Mouse (Mus musculus) hindbrain, postnatal 0 days (tissue): ENCODE measurements around the gene Actg1. TPM values are rescaled to one million over a fixed set of nuclear protein-coding genes. Genes with fewer than 3 reads are reported as not detected.

Source experiments
- ATAC-seq: fragments of 200-750 bp; cut with Nextera tagmentation; 2 replicates; pipeline ENCODE4 v1.8.0; 2017; ENCODE audit warnings: mild to moderate bottlenecking, moderate TSS enrichment, moderate library complexity
- DNase-seq: peaks from one replicate; pipeline ENCODE4 v3.0.0-alpha.2; 2015; ENCODE audit warnings: low spot score
- H3K27ac ChIP-seq: fragments of 300-500 bp; sonication (generic); 2 replicates; pipeline ENCODE4 v1.5.1; 2014; ENCODE audit warnings: mild to moderate bottlenecking
- H3K27me3 ChIP-seq: fragments of 300-500 bp; sonication (generic); 2 replicates; pipeline ENCODE4 v1.6.1; 2014; ENCODE audit warnings: low read length, mixed read lengths; ENCODE audit not compliant: insufficient read depth
- H3K36me3 ChIP-seq: fragments of 300-500 bp; sonication (generic); 2 replicates; pipeline ENCODE4 v1.6.1; 2014; ENCODE audit warnings: low read length, mixed read lengths; ENCODE audit not compliant: insufficient read depth
- H3K4me1 ChIP-seq: fragments of 300-500 bp; sonication (generic); 2 replicates; pipeline ENCODE4 v1.6.1; 2014; ENCODE audit warnings: antibody characterized with exemption, low read length, mixed read lengths; ENCODE audit not compliant: insufficient read depth
- H3K4me2 ChIP-seq: fragments of 300-500 bp; sonication (generic); 2 replicates; pipeline ENCODE4 v1.6.1; 2014; ENCODE audit warnings: low read depth, mild to moderate bottlenecking, low read length, moderate library complexity, mixed read lengths
- H3K4me3 ChIP-seq: fragments of 300-500 bp; sonication (generic); 2 replicates; pipeline ENCODE4 v1.5.1; 2014; ENCODE audit warnings: low read length
- H3K9ac ChIP-seq: fragments of 300-500 bp; sonication (generic); replicated peaks from 2 replicates; pipeline ENCODE4 v1.6.1; 2014; ENCODE audit warnings: mild to moderate bottlenecking, low read length, moderate library complexity, mixed read lengths
- H3K9me3 ChIP-seq: fragments of 300-500 bp; sonication (generic); 2 replicates; pipeline ENCODE4 v1.6.1; 2016; ENCODE audit warnings: low read length, mixed read lengths
- CTCF ChIP-seq: IDR thresholded peaks from 2 replicates; pipeline ENCODE4 v1.5.1; 2016; ENCODE audit warnings: antibody characterized with exemption, control low read depth, low read depth
- WGBS: fragments of 180-500 bp; shearing (Covaris S2); extraction: QIAGEN DNeasy Blood & Tissue Kit; methylation state at CpG from one replicate; pipeline ENCODE4 v1.1.7; 2014; 5-methylcytosine and 5-hydroxymethylcytosine counted together
- polyA plus RNA-seq: library from polyadenylated mRNA; unstranded; fragments of >200 nt; fragmentation: Nextera tagmentation; extraction: Ambion mirVana; gene quantifications from 2 replicates; pipeline ENCODE4 v1.2.1, GENCODE M21; 2015
- total RNA-seq: library from RNA; depleted of rRNA; stranded (reverse); fragments of >200 nt; gene quantifications from 2 replicates; pipeline ENCODE4 v1.2.3, GENCODE M21; 2014

The Actg1 gene
- total and polyA plus RNA-seq, 2 experiments from 2014 or later, result 2,410 to 3,639 TPM

- DNase-seq (no peak), ATAC-seq (no peak)
- TF ChIP-seq CTCF, result no peak
- Histone ChIP-seq H3K9me3 (no peaks in the 10 kb centered on the region), H3K4me3 (no peak overlapping the region), H3K27ac (no peak overlapping the region), H3K36me3 (no peaks in the 10 kb centered on the region), H3K4me2 (no peak overlapping the region), H3K4me1 (peaks cover 28% of the 10 kb centered on the region), H3K27me3 (no peaks in the 10 kb centered on the region), H3K9ac (no peak overlapping the region)
- WGBS, result 70% methylated on average over 5 of the region's 5 CpGs
Observed at GRCm38 (mm10) chr11:120360755-120361154, 12.4 kb upstream of the Actg1 start.

- Histone ChIP-seq H3K27me3 (no peaks in the 10 kb centered on the region), H3K36me3 (no peaks in the 10 kb centered on the region), H3K27ac (no peak overlapping the region), H3K4me2 (no peak overlapping the region), H3K4me3 (no peak overlapping the region), H3K9me3 (no peaks in the 10 kb centered on the region), H3K4me1 (peaks cover 28% of the 10 kb centered on the region), H3K9ac (no peak overlapping the region)
- WGBS, result 43% methylated on average over 8 of the region's 8 CpGs
- ATAC-seq (no peak), DNase-seq (no peak)
- TF ChIP-seq CTCF, result no peak
Observed at GRCm38 (mm10) chr11:120360062-120360461, 11.7 kb upstream of the Actg1 start.

- TF ChIP-seq CTCF, result no peak
- no peaks in the 10 kb centered on the region for H3K9me3 ChIP-seq
- H3K4me1 ChIP-seq, result peaks cover 28% of the 10 kb centered on the region
- H3K4me2 ChIP-seq, result no peak overlapping the region
- H3K4me3 ChIP-seq, result no peak overlapping the region
- peak; percentile 56 for DNase-seq
- no peaks in the 10 kb centered on the region for H3K36me3 ChIP-seq
- no peak overlapping the region for H3K9ac ChIP-seq
- no peaks in the 10 kb centered on the region for H3K27me3 ChIP-seq
- peak overlapping the region; percentile 76; the same call in 1 of the 2 replicates for H3K27ac ChIP-seq
- WGBS, result 58% methylated on average over 6 of the region's 6 CpGs
- ATAC-seq, result no peak
Observed at GRCm38 (mm10) chr11:120359391-120359790, 11.0 kb upstream of the Actg1 start.

GRCm38 (mm10) chr11:120357791-120358401 lies 9.6 kb upstream of the Actg1 start:
- Histone ChIP-seq H3K36me3 (no peaks in the 10 kb centered on the region), H3K27ac (peak overlapping the region; percentile 76), H3K9ac (no peak overlapping the region), H3K4me3 (no peak overlapping the region), H3K27me3 (no peaks in the 10 kb centered on the region), H3K9me3 (no peaks in the 10 kb centered on the region), H3K4me2 (peak overlapping the region; percentile 28; the same call in 1 of the 2 replicates), H3K4me1 (peaks cover 33% of the 10 kb centered on the region)
- no peak for TF ChIP-seq CTCF
- DNase-seq (peak; percentile 83), ATAC-seq (peak; percentile 86)
- 7% methylated on average over 10 of the region's 10 CpGs for WGBS

- peaks cover 36% of the 10 kb centered on the region for H3K4me1 ChIP-seq
- ATAC-seq (no peak), DNase-seq (no peak)
- no peak overlapping the region for H3K4me3 ChIP-seq
- WGBS, result 86% methylated on average over 4 of the region's 4 CpGs
- H3K27me3 ChIP-seq, result no peaks in the 10 kb centered on the region
- H3K36me3 ChIP-seq, result no peaks in the 10 kb centered on the region
- H3K27ac ChIP-seq, result no peak overlapping the region; the same call in 1 of the 2 replicates
- H3K9me3 ChIP-seq, result no peaks in the 10 kb centered on the region
- no peak overlapping the region for H3K4me2 ChIP-seq
- TF ChIP-seq CTCF, result peak; percentile 20; the same call in 1 of the 2 replicates
- H3K9ac ChIP-seq, result no peak overlapping the region
Observed at GRCm38 (mm10) chr11:120356900-120357299, 8.6 kb upstream of the Actg1 start.

GRCm38 (mm10) chr11:120356319-120356840 lies 8.0 kb upstream of the Actg1 start:
- H3K4me1 ChIP-seq, result peaks cover 36% of the 10 kb centered on the region
- DNase-seq (no peak), ATAC-seq (no peak)
- H3K27ac ChIP-seq, result no peak overlapping the region
- no peaks in the 10 kb centered on the region for H3K36me3 ChIP-seq
- 81% methylated on average over 15 of the region's 15 CpGs for WGBS
- H3K4me3 ChIP-seq, result no peak overlapping the region
- H3K9ac ChIP-seq, result no peak overlapping the region
- no peak overlapping the region for H3K4me2 ChIP-seq
- no peaks in the 10 kb centered on the region for H3K27me3 ChIP-seq
- peak; percentile 52; the same call in 1 of the 2 replicates for TF ChIP-seq CTCF
- H3K9me3 ChIP-seq, result no peaks in the 10 kb centered on the region

- no peak for DNase-seq
- TF ChIP-seq CTCF, result no peak
- Histone ChIP-seq H3K27ac (no peak overlapping the region), H3K27me3 (no peaks in the 10 kb centered on the region), H3K4me3 (no peak overlapping the region), H3K4me2 (no peak overlapping the region), H3K9ac (no peak overlapping the region), H3K9me3 (no peaks in the 10 kb centered on the region), H3K36me3 (no peaks in the 10 kb centered on the region), H3K4me1 (peaks cover 36% of the 10 kb centered on the region)
- no peak for ATAC-seq
- 80% methylated on average over 5 of the region's 5 CpGs for WGBS
Observed at GRCm38 (mm10) chr11:120355277-120356039, 7.1 kb upstream of the Actg1 start.
